Mouse (Mus musculus) hindbrain, embryonic 15.5 days (tissue): ENCODE results near the gene B430306N03Rik. TPM values are rescaled to one million over a fixed set of nuclear protein-coding genes. Genes with fewer than 3 reads are reported as not detected.

Experiments
- ATAC-seq: fragments of 200-750 bp; cut with Nextera tagmentation; 2 replicates; pipeline ENCODE4 v1.8.0; 2017; ENCODE audit warnings: low read depth, moderate number of reproducible peaks, moderate TSS enrichment; ENCODE audit not compliant: low FRiP score
- H3K27ac ChIP-seq: fragments of 300-500 bp; sonication (generic); replicated peaks from 2 replicates; pipeline ENCODE4 v1.5.1; 2015; ENCODE audit warnings: mild to moderate bottlenecking, inconsistent platforms
- H3K27me3 ChIP-seq: fragments of 300-500 bp; sonication (generic); 2 replicates; pipeline ENCODE4 v1.6.1; 2015; ENCODE audit warnings: control low read depth, inconsistent platforms
- H3K36me3 ChIP-seq: fragments of 300-500 bp; sonication (generic); 2 replicates; pipeline ENCODE4 v1.6.1; 2015; ENCODE audit warnings: control low read depth, inconsistent platforms
- H3K4me1 ChIP-seq: fragments of 300-500 bp; sonication (generic); replicated peaks from 2 replicates; pipeline ENCODE4 v1.6.1; 2015; ENCODE audit warnings: control low read depth, inconsistent platforms
- H3K4me2 ChIP-seq: fragments of 300-500 bp; sonication (generic); 2 replicates; pipeline ENCODE4 v1.6.1; 2015; ENCODE audit warnings: moderate library complexity, mild to moderate bottlenecking, inconsistent platforms
- H3K4me3 ChIP-seq: fragments of 300-500 bp; sonication (generic); 2 replicates; pipeline ENCODE4 v1.5.1; 2015; ENCODE audit warnings: mild to moderate bottlenecking, inconsistent platforms
- H3K9ac ChIP-seq: fragments of 300-500 bp; sonication (generic); 2 replicates; pipeline ENCODE4 v1.6.1; 2015; ENCODE audit warnings: inconsistent platforms
- H3K9me3 ChIP-seq: fragments of 300-500 bp; sonication (generic); 2 replicates; pipeline ENCODE4 v1.6.1; 2016; ENCODE audit warnings: control low read depth, inconsistent platforms
- WGBS: fragments of 180-500 bp; shearing (Covaris S2); methylation state at CpG from one replicate; pipeline ENCODE4 v1.1.7; 2015; 5-methylcytosine and 5-hydroxymethylcytosine counted together
- polyA plus RNA-seq: library from polyadenylated mRNA; unstranded; fragments of >200 nt; fragmentation: Nextera tagmentation; extraction: Ambion mirVana; gene quantifications from 2 replicates; pipeline ENCODE4 v1.2.1, GENCODE M21; 2015

Gene B430306N03Rik
- polyA plus RNA-seq, 1 experiment from 2014 or later: 0.05 TPM

DNA sequence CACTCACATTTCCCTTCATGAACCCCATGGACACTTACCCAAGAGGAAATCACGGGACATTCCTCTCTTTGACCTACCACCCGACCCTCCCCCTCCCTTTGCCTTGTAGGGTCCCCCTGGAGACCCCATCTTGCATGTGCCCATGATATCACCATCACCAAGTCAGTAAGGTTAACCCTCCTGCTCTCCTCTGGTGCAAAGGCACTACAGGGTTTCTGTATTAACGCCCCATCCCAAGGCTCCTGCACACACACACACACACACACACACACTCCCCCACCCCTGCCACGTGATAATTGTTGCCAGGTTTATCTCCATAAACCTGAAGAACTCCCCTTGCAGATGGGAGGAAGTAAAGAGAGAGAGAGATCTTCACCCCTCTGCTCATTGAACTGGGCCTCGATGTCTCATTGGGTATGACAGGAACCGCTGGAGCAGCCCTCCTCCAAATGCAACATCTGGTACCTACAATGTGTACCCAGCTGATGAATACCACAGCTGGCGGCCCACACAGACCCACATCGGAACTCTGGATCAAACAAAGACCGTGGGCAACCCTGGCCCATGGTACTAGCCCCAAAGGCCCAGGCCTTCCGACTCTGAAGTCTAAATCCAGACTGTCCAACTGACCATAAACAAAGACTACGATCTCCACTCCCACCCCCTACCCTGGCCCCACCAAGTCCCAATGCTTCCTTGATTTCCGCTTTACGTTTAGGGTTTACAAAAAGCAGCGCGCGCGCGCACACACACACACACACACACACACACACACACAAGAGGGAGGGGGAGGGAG is 34.8 kb upstream of the B430306N03Rik start:
- no peaks in the 10 kb centered on the region for H3K27me3 ChIP-seq
- 0 out of 2 replicates have a peak overlapping the region, but pooled peaks have one; percentile 3 for H3K9ac ChIP-seq
- peaks cover 12% of the 10 kb centered on the region for H3K4me1 ChIP-seq
- H3K4me3 ChIP-seq: peak overlapping the region; percentile 22
- WGBS: 36% methylated on average over 18 of the region's 18 CpGs
- no peaks in the 10 kb centered on the region for H3K36me3 ChIP-seq
- H3K27ac ChIP-seq: no peak overlapping the region
- ATAC-seq: peak; percentile 51; the same call in 1 of the 2 replicates
- H3K4me2 ChIP-seq: peak overlapping the region; percentile 54
- no peaks in the 10 kb centered on the region for H3K9me3 ChIP-seq

DNA sequence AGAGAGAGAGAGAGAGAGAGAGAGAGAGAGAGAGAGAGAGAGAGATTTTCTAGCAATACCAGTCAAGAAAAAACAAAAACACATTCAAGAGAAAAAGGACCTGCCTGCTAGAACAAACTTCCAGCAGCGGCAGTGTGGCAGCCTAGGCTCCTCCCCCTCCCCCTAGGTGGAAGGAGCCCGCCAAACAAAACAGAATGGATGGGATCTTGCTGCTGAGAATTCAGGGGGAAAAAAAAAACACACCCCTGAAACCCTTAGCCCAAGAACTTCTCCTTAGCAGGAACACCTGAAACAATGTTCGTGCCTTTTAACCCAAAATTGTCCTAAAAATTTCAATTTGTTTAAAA is 34.2 kb upstream of the B430306N03Rik start:
- H3K9ac ChIP-seq: 0 out of 2 replicates have a peak overlapping the region, but pooled peaks have one; percentile 3
- no peak overlapping the region for H3K27ac ChIP-seq
- H3K4me3 ChIP-seq: peak overlapping the region; percentile 22
- 0% methylated on average over 3 of the region's 3 CpGs for WGBS
- H3K36me3 ChIP-seq: no peaks in the 10 kb centered on the region
- peaks cover 12% of the 10 kb centered on the region for H3K4me1 ChIP-seq
- H3K9me3 ChIP-seq: no peaks in the 10 kb centered on the region
- ATAC-seq: no peak
- H3K4me2 ChIP-seq: peak overlapping the region; percentile 54
- H3K27me3 ChIP-seq: no peaks in the 10 kb centered on the region

DNA sequence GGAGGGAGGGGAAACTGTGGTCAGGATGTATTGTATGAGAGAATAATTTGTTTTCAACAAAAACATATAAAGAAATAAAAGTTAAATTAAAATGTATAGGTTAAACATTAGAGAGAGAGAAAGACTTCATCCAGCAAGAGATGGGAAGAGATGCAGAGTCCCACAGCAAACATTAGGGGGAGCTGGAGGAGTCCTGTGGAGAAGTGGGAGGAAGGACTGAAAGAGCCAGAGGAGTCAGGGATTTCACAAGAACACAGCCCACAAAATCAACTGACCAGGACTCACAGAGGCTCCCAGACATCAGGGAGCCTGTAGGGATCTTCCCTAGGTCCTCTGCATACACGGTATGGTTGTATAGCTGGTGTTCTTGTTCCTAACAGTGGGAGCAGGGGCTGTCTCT is 29.2 kb upstream of the B430306N03Rik start:
- H3K9me3 ChIP-seq: no peaks in the 10 kb centered on the region
- no peak overlapping the region for H3K4me3 ChIP-seq
- H3K36me3 ChIP-seq: no peaks in the 10 kb centered on the region
- no peak overlapping the region for H3K27ac ChIP-seq
- 0 out of 2 replicates have a peak, but pooled peaks cover 4% of the 10 kb centered on the region for H3K4me1 ChIP-seq
- ATAC-seq: no peak
- no peak overlapping the region for H3K9ac ChIP-seq
- 52% methylated on average over 1 of the region's 1 CpGs for WGBS
- no peak overlapping the region for H3K4me2 ChIP-seq
- H3K27me3 ChIP-seq: no peaks in the 10 kb centered on the region

DNA sequence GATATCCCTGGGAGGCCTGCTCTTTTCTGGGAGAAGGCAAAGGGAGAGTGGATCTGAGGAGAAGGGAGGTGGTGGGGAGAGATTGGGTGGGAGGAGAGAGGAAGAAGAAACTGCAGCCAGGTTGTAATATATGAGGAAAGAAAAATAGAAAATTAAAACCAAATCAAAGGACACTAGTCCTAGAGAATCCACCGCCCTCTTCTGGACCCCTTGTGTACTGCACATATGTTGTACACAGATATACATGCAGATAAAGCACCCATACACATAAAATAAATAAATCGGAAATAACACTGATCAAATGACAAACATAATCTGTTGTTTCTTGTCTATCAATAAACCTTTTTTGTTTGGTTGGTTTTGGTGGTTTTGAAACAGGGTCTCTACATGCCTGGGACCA is 28.7 kb upstream of the B430306N03Rik start:
- no peaks in the 10 kb centered on the region for H3K9me3 ChIP-seq
- 0 out of 2 replicates have a peak, but pooled peaks cover under 1% of the 10 kb centered on the region for H3K4me1 ChIP-seq
- no peak for ATAC-seq
- 64% methylated on average over 2 of the region's 2 CpGs for WGBS
- no peak overlapping the region for H3K27ac ChIP-seq
- H3K36me3 ChIP-seq: no peaks in the 10 kb centered on the region
- H3K27me3 ChIP-seq: no peaks in the 10 kb centered on the region
- no peak overlapping the region for H3K4me2 ChIP-seq
- H3K9ac ChIP-seq: no peak overlapping the region
- no peak overlapping the region for H3K4me3 ChIP-seq

DNA sequence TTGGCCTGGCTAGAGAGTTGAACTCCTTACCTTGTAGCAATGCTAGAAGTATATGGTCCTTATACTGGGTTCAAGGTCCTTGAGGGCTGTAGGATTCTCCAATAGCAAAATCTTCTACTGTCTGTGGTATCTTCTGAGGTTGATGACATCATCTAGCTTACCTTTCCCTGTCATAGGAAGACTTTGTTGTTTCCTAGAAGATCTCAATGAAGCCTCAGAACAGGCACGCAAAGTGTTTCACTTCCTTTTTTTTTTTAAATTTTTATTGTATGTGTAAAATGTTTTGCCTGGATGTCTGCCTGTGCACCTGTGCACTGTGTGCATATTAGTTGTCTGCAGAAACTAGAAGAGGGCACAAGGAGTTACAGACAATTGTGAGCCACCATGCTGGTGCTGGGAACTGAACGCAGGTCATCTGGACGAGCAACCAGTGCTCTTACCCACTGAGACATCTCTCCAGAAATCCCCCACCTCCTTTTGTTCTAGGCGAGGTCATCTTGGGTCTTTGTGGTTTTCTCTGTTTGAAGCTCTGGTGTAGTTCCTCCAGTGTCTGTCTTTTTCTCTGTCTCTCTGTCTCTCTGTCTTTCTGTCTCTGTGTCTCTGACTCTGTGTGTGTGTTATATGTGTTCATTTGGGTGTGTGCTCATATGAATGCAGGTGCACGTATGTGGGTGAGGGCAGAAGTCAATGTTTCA is 22.3 kb upstream of the B430306N03Rik start:
- Histone ChIP-seq H3K4me1 (no peaks in the 10 kb centered on the region), H3K36me3 (no peaks in the 10 kb centered on the region), H3K9me3 (no peaks in the 10 kb centered on the region), H3K4me2 (no peak overlapping the region), H3K27me3 (no peaks in the 10 kb centered on the region), H3K27ac (no peak overlapping the region), H3K4me3 (no peak overlapping the region), H3K9ac (no peak overlapping the region)
- WGBS: 82% methylated on average over 5 of the region's 5 CpGs
- no peak for ATAC-seq

DNA sequence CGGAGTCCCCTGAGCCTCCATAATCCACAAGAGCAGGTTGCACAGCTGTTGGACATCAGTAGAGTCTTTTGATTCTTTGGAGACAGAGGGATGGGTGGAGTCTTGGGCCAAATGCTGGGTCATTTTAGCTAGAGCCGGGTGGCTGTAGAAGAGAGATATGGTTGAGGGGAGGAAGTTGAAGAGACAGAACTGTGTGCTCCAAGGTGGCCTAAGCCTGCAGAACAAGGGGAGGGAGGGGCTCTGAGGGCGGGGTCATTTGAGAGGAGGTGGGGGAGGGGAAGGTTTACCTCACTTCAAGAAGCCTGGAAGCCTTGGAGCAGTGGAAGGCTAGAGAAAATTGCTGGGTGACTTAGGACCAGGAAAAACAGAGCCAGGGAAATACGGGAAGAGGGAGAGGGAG is 16.7 kb upstream of the B430306N03Rik start, which contains the start of gene Treml2:
TSS of gene Treml2 (plus strand) at position 296 of the 400 bp plus-strand sequence.
- no peaks in the 10 kb centered on the region for H3K9me3 ChIP-seq
- H3K27me3 ChIP-seq: no peaks in the 10 kb centered on the region
- no peak within 1 kb of the TSS for H3K4me2 ChIP-seq
- no peak within 1 kb of the TSS for H3K4me3 ChIP-seq
- WGBS: 46% methylated on average over 3 of the region's 4 CpGs
- no peaks in the 10 kb centered on the region for H3K36me3 ChIP-seq
- no peak within 1 kb of the TSS for H3K27ac ChIP-seq
- H3K9ac ChIP-seq: no peak within 1 kb of the TSS
- no peak for ATAC-seq
- no peaks in the 10 kb centered on the region for H3K4me1 ChIP-seq

DNA sequence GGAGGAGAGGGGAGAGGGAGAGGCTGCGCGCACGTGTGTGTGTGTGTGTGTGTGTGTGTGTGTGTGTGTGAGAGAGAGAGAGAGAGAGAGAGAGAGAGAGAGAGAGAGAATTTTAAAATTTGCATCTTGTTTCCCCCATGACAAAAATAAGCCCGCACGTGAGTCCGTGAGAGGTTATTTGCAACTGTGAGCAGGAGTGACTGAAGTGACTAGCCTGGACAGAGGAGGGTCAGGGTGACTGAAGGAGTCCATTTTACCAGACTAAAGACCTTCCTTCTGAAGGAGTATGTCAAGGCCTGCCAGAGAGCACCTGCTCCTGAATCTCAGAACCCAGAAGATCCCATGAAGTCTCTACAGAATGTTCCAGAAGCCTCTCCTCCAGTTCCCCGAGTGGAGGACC is 16.2 kb upstream of the B430306N03Rik start:
- Histone ChIP-seq H3K4me1 (no peaks in the 10 kb centered on the region), H3K9me3 (no peaks in the 10 kb centered on the region), H3K4me2 (no peak overlapping the region), H3K36me3 (no peaks in the 10 kb centered on the region), H3K4me3 (no peak overlapping the region), H3K27me3 (no peaks in the 10 kb centered on the region), H3K27ac (no peak overlapping the region), H3K9ac (no peak overlapping the region)
- 71% methylated on average over 7 of the region's 7 CpGs for WGBS
- no peak for ATAC-seq

DNA sequence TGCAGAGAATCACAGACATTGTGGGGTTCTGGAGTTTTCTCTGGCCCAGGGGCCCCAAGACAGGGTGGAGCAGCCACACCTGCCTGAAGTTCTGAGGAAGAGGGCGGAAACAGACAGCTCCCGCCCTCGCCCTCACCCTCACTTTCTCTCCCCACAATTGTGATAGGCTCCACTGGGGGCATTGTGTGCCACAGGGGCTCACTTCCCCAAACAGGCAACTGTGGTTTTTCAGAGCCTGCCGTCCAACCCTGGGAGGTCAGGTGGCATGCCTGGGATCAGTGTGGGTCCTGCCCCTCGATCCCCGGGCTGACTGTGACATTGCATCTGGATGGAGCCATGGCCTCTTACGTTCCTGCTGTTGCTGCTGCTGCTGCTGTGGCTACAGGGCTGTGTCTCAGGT is 15.7 kb upstream of the B430306N03Rik start:
- 85% methylated on average over 7 of the region's 7 CpGs for WGBS
- Histone ChIP-seq H3K4me3 (no peak overlapping the region), H3K27ac (no peak overlapping the region), H3K9ac (no peak overlapping the region), H3K27me3 (no peaks in the 10 kb centered on the region), H3K4me1 (no peaks in the 10 kb centered on the region), H3K9me3 (no peaks in the 10 kb centered on the region), H3K36me3 (no peaks in the 10 kb centered on the region), H3K4me2 (no peak overlapping the region)
- no peak for ATAC-seq

DNA sequence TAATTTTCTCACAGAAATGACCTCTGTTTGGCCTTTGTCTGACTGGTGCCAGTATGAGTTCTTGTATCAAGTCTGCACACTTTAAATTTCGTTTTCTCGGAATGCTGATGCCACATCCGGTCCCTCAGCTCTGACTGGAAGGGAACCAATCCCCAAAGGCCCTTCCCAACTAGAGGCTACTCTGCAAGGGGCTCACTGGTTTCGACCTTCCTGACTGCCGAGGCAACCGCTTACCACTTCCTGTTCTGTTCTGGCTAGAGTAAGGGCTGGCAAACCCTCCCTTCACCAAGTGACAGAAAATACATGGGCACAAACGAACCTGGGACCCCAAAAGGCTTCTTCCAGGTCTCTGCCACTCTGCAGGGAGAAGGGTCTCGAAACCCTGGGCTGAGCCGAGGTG is 15.1 kb upstream of the B430306N03Rik start:
- Histone ChIP-seq H3K4me1 (no peaks in the 10 kb centered on the region), H3K27me3 (no peaks in the 10 kb centered on the region), H3K36me3 (no peaks in the 10 kb centered on the region), H3K27ac (no peak overlapping the region), H3K9ac (no peak overlapping the region), H3K4me2 (no peak overlapping the region), H3K4me3 (no peak overlapping the region), H3K9me3 (no peaks in the 10 kb centered on the region)
- no peak for ATAC-seq
- WGBS: 79% methylated on average over 9 of the region's 9 CpGs

DNA sequence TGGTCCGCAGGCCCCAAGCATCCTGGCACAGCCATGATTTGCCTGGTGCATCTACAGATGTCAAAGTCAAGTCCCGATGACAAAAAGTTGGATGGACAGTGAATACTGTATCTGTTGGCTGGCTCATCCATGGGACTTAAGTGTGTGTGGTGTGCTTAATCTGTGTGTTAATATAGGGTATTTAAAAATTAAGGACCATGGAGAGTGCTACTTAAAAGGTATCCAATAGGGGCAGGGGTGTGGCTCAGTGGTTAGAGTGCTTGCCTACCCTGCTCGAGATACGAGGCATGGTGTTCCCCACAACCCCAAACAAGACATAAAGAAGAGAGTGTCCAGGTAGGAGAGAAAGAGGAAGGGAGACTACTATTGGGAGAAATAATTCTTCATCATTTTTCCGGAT is 14.1 kb upstream of the B430306N03Rik start:
- Histone ChIP-seq H3K27me3 (no peaks in the 10 kb centered on the region), H3K4me3 (no peak overlapping the region), H3K4me1 (no peaks in the 10 kb centered on the region), H3K9me3 (no peaks in the 10 kb centered on the region), H3K36me3 (no peaks in the 10 kb centered on the region), H3K27ac (no peak overlapping the region), H3K9ac (no peak overlapping the region), H3K4me2 (no peak overlapping the region)
- 91% methylated on average over 5 of the region's 5 CpGs for WGBS
- ATAC-seq: no peak

DNA sequence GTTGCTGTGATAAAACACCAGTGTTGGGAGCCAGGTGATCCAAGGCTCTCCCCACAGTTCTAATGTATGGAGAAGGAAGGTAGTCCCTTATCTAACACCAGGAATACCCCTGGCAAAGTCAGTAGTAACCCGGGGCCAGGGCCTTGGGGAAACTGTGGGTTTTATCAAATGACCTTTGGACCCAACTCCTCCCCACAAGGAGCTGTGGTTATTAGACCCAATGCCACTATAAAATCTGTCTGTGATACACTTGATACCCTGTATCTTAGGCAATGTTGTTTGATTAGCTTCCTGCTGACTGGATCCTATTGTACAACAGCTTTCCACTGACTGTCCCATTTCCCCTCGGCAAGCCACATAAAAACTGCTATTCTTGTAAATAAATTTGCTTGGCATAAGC is 3.8 kb upstream of the B430306N03Rik start:
- no peak overlapping the region for H3K4me2 ChIP-seq
- no peak overlapping the region for H3K9ac ChIP-seq
- no peak overlapping the region for H3K27ac ChIP-seq
- no peak for ATAC-seq
- H3K9me3 ChIP-seq: no peaks in the 10 kb centered on the region
- no peaks in the 10 kb centered on the region for H3K27me3 ChIP-seq
- no peak overlapping the region for H3K4me3 ChIP-seq
- 75% methylated on average over 2 of the region's 2 CpGs for WGBS
- H3K4me1 ChIP-seq: no peaks in the 10 kb centered on the region
- no peaks in the 10 kb centered on the region for H3K36me3 ChIP-seq

DNA sequence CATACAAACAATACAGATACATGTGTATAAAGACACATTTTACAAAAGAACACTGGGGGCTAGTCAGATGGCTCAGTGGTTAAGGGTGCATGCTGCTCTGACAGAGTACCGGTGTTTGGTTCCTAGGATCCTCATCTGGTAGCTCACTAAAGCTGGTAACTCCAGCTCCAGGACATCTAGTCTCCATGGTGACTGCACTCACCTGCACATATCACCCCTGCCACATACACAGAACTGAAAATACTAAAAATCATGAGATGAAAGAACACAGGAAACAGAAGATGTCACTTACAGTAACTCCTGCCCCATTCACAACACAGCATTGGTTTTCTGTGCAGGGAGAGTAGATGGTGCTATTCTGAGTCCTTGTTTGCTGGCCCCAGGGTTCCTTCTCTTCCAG is 2.7 kb downstream of the B430306N03Rik start:
- H3K4me3 ChIP-seq: no peak overlapping the region
- no peak overlapping the region for H3K4me2 ChIP-seq
- no peaks in the 10 kb centered on the region for H3K27me3 ChIP-seq
- H3K9me3 ChIP-seq: no peaks in the 10 kb centered on the region
- H3K9ac ChIP-seq: no peak overlapping the region
- H3K4me1 ChIP-seq: no peaks in the 10 kb centered on the region
- H3K27ac ChIP-seq: no peak overlapping the region
- H3K36me3 ChIP-seq: no peaks in the 10 kb centered on the region
- no peak for ATAC-seq
- WGBS: 97% methylated on average over 1 of the region's 1 CpGs
